Mouse (Mus musculus): Measurements from ENCODE around the gene Pitpnc1. TPM values are rescaled to one million over a fixed set of nuclear protein-coding genes. Genes with fewer than 3 reads are reported as not detected.

The Pitpnc1 gene
- polyA plus RNA-seq, 1 experiment, result 18.5 TPM

DNA sequence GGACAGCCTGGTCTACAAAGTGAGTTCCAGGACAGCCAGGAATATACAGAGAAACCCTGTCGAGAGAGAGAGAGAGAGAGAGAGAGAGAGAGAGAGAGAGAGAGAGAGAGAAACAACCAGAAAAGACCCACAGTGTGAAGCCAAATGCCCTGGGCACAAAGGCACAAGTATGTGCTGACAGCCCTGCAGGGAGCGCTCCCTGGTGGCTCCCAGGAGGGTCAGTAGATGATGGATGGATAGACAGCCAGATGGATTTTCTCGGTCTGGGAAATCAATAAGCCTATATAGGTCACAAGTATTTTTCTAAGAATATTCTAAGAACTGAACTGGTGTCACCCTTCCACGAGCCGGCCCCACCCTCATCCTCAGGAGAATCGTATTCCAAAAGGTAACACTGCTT lies 86.5 kb downstream of the Pitpnc1 start:
- H3K27ac ChIP-seq (ENCODE audit: insufficient read depth, low read depth, low read length), result no peak overlapping the region
- H3K27me3 ChIP-seq (replicated peaks; ENCODE audit: control insufficient read depth, insufficient read depth, low read length), result no peaks in the 10 kb centered on the region

DNA sequence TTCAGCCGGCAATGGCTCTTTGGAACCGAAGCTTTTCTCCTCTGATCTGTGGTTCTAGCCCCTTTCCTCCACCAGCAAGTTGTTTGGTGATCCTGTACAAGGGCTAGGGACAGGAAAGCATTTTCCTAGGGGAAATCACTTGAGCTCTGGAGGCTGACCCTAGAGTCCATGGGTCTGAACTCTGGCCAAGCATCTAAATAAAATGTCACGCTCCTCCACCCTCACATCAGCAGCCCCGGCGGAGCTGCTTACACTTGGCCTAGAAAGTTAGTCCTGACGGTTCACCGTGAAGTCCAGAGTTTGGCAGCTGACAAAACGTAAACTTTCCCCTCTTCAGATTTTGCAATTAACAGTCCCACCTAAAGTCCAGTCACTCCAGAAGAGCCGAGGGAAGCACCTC lies 90.5 kb downstream of the Pitpnc1 start:
- H3K27me3 ChIP-seq (replicated peaks; ENCODE audit: control insufficient read depth, insufficient read depth, low read length), result no peaks in the 10 kb centered on the region
- DNase-seq, result peak; percentile 89
- no peak for TF ChIP-seq CTCF (conservative IDR thresholded peaks at IDR 0.05; ENCODE audit: insufficient read depth, insufficient read length, low read depth, low read length)
- no peak for TF ChIP-seq POLR2A (IDR thresholded peaks at IDR 0.05; ENCODE audit: low read depth, low read length)
- peak overlapping the region; percentile 76 for H3K27ac ChIP-seq (ENCODE audit: insufficient read depth, low read depth, low read length)
- peaks cover 32% of the 10 kb centered on the region for H3K4me1 ChIP-seq (ENCODE audit: control insufficient read depth, insufficient read depth, low read length)
- WGBS, result 14% methylated on average over 9 of the region's 9 CpGs
- no peak overlapping the region for H3K4me3 ChIP-seq (ENCODE audit: insufficient read depth, low read depth, low read length)
- H3K36me3 ChIP-seq (ENCODE audit: control insufficient read depth, insufficient read depth, low read length), result no peaks in the 10 kb centered on the region

More for the DNA sequence above, 86.5 kb downstream of the Pitpnc1 start:
- no peaks in the 10 kb centered on the region for H3K36me3 ChIP-seq (ENCODE audit: control insufficient read depth, insufficient read depth, low read length)
- WGBS, result 73% methylated on average over 6 of the region's 6 CpGs
- DNase-seq, result no peak
- TF ChIP-seq CTCF (conservative IDR thresholded peaks at IDR 0.05; ENCODE audit: insufficient read depth, insufficient read length, low read depth, low read length) (peak; percentile 39; the same call in 1 of the 2 replicates), POLR2A (IDR thresholded peaks at IDR 0.05; ENCODE audit: low read depth, low read length) (no peak)
- H3K4me1 ChIP-seq (ENCODE audit: control insufficient read depth, insufficient read depth, low read length), result peaks cover 8% of the 10 kb centered on the region; the same call in 1 of the 2 replicates
- H3K4me3 ChIP-seq (ENCODE audit: insufficient read depth, low read depth, low read length), result no peak overlapping the region

DNA sequence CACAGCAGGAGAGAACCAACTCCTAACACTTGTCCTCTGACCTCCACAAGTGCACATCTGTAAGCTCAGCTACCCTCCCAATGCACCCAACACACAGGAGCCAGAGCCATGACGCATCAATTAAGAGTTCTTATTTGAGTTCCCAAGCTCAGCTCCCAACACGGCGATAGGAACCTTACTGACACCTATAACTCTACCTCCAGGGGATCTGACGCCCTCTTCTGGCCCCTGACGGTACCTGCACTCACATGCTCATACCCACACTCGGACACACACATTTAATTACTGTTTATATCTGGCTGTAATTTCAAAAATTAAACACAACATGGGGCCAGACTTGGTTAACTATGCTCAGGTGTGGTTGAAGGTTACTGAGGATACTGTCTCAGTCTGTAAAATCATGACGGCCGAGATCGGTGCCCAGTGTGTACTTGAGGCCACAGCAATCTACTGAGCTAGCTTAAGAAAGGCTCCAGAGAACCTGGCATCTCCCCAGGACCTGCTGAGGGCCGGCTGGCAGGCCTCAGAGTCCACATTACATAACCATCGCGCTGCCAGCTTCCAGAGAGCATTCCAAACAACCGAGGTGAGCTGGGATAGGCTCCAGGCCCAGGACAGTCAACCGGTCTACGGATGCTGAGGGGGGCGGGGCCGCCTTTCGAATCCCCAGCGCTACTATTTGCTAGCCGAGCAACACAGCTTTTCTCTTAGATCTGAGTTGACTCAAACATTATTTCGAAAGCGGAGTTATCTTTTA lies 91.2 kb downstream of the Pitpnc1 start:
- H3K36me3 ChIP-seq (ENCODE audit: control insufficient read depth, insufficient read depth, low read length), result no peaks in the 10 kb centered on the region
- peaks cover 33% of the 10 kb centered on the region for H3K4me1 ChIP-seq (ENCODE audit: control insufficient read depth, insufficient read depth, low read length)
- H3K4me3 ChIP-seq (ENCODE audit: insufficient read depth, low read depth, low read length), result no peak overlapping the region
- DNase-seq, result peak; percentile 96
- no peak for TF ChIP-seq POLR2A (IDR thresholded peaks at IDR 0.05; ENCODE audit: low read depth, low read length)
- peak; percentile 31 for TF ChIP-seq CTCF (conservative IDR thresholded peaks at IDR 0.05; ENCODE audit: insufficient read depth, insufficient read length, low read depth, low read length)
- peak overlapping the region; percentile 58 for H3K27ac ChIP-seq (ENCODE audit: insufficient read depth, low read depth, low read length)
- H3K27me3 ChIP-seq (replicated peaks; ENCODE audit: control insufficient read depth, insufficient read depth, low read length), result no peaks in the 10 kb centered on the region
- 47% methylated on average over 22 of the region's 22 CpGs for WGBS

DNA sequence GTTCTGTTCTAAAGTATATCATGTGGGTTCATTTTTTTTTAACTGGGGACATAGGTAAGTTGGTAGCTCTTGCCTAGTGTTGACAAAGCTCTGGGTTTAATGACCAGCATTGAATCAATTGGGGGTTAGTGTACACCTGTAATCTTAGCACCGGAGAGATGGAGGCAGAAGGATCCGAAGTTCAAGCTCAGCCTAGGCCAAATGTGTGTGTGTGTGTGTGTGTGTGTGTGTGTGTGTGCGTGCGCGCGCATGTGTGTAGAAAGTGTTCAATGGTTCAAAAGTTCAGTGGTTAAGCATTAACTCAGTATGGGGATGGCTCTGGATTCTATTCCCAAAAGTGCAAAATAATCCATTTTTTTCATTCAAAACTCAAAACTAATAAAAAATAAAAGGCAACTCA lies 93.2 kb downstream of the Pitpnc1 start:
- TF ChIP-seq CTCF (conservative IDR thresholded peaks at IDR 0.05; ENCODE audit: insufficient read depth, insufficient read length, low read depth, low read length) (no peak), POLR2A (IDR thresholded peaks at IDR 0.05; ENCODE audit: low read depth, low read length) (no peak)
- H3K27ac ChIP-seq (ENCODE audit: insufficient read depth, low read depth, low read length), result 0 out of 2 replicates have a peak overlapping the region, but pooled peaks have one; percentile 53
- DNase-seq, result peak; percentile 80
- peaks cover 33% of the 10 kb centered on the region for H3K4me1 ChIP-seq (ENCODE audit: control insufficient read depth, insufficient read depth, low read length)
- no peaks in the 10 kb centered on the region for H3K27me3 ChIP-seq (replicated peaks; ENCODE audit: control insufficient read depth, insufficient read depth, low read length)
- WGBS, result 60% methylated on average over 6 of the region's 6 CpGs
- no peaks in the 10 kb centered on the region for H3K36me3 ChIP-seq (ENCODE audit: control insufficient read depth, insufficient read depth, low read length)
- H3K4me3 ChIP-seq (ENCODE audit: insufficient read depth, low read depth, low read length), result no peak overlapping the region

DNA sequence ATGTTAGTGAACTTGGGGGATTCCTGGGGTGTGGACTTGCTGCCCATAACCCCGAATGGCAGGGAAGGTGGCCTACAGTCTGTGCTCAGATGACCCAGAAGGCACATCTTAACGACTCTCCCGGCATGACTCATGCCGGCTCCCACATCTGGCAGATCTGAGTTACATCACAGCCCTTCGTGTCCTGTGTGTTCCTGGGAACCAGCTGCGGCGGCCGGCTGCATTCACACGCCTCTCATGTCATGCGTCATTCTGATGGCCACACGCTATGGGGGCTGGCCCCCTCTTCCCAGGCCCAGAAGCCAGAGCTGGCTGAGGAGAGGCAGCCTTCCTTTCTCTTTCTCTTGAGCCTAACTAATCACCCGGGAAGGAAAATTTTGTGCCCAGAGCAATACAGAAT lies 94.2 kb downstream of the Pitpnc1 start:
- H3K27me3 ChIP-seq (replicated peaks; ENCODE audit: control insufficient read depth, insufficient read depth, low read length), result no peaks in the 10 kb centered on the region
- peak overlapping the region; percentile 2 for H3K27ac ChIP-seq (ENCODE audit: insufficient read depth, low read depth, low read length)
- no peak for TF ChIP-seq POLR2A (IDR thresholded peaks at IDR 0.05; ENCODE audit: low read depth, low read length)
- no peak for TF ChIP-seq CTCF (conservative IDR thresholded peaks at IDR 0.05; ENCODE audit: insufficient read depth, insufficient read length, low read depth, low read length)
- no peak for DNase-seq
- H3K4me3 ChIP-seq (ENCODE audit: insufficient read depth, low read depth, low read length), result no peak overlapping the region
- peaks cover 33% of the 10 kb centered on the region for H3K4me1 ChIP-seq (ENCODE audit: control insufficient read depth, insufficient read depth, low read length)
- WGBS, result 48% methylated on average over 12 of the region's 12 CpGs
- no peaks in the 10 kb centered on the region for H3K36me3 ChIP-seq (ENCODE audit: control insufficient read depth, insufficient read depth, low read length)

GRCm38 (mm10) chr11:107375816-107376215 lies 94.7 kb downstream of the Pitpnc1 start:
- no peaks in the 10 kb centered on the region for H3K27me3 ChIP-seq (replicated peaks; ENCODE audit: control insufficient read depth, insufficient read depth, low read length)
- peaks cover 33% of the 10 kb centered on the region for H3K4me1 ChIP-seq (ENCODE audit: control insufficient read depth, insufficient read depth, low read length)
- TF ChIP-seq POLR2A (IDR thresholded peaks at IDR 0.05; ENCODE audit: low read depth, low read length) (no peak), CTCF (conservative IDR thresholded peaks at IDR 0.05; ENCODE audit: insufficient read depth, insufficient read length, low read depth, low read length) (no peak)
- H3K27ac ChIP-seq (ENCODE audit: insufficient read depth, low read depth, low read length), result peak overlapping the region; percentile 2
- H3K4me3 ChIP-seq (ENCODE audit: insufficient read depth, low read depth, low read length), result no peak overlapping the region
- DNase-seq, result no peak
- no peaks in the 10 kb centered on the region for H3K36me3 ChIP-seq (ENCODE audit: control insufficient read depth, insufficient read depth, low read length)
- 60% methylated on average over 11 of the region's 11 CpGs for WGBS

DNA sequence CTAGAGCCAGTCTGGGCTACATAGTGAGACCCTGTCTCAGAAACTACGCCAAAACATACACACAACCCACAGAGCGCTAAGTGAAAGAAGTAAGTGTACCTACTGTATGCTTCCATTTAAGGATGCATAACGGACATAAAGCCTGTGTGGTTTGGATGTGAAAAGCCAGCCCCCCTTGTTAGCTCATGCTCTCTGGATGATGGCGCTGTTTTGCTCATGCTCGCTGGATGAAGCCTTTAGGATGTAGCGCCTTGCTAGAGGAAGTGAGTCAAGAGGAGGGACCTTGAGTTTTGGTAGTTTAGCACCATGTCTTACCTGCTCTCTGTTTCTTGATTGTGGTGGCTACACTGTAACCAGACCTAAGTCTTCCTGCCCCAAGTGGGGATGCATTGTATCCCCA lies 96.9 kb downstream of the Pitpnc1 start:
- Histone ChIP-seq H3K27me3 (replicated peaks; ENCODE audit: control insufficient read depth, insufficient read depth, low read length) (no peaks in the 10 kb centered on the region), H3K36me3 (ENCODE audit: control insufficient read depth, insufficient read depth, low read length) (no peaks in the 10 kb centered on the region), H3K4me3 (ENCODE audit: insufficient read depth, low read depth, low read length) (no peak overlapping the region), H3K27ac (ENCODE audit: insufficient read depth, low read depth, low read length) (no peak overlapping the region), H3K4me1 (ENCODE audit: control insufficient read depth, insufficient read depth, low read length) (peaks cover 27% of the 10 kb centered on the region)
- DNase-seq, result no peak
- no peak for TF ChIP-seq CTCF (conservative IDR thresholded peaks at IDR 0.05; ENCODE audit: insufficient read depth, insufficient read length, low read depth, low read length)
- no peak for TF ChIP-seq POLR2A (IDR thresholded peaks at IDR 0.05; ENCODE audit: low read depth, low read length)
- WGBS, result 98% methylated on average over 6 of the region's 6 CpGs
